Mouse (Mus musculus) lung, embryonic 15.5 days (tissue): ENCODE measurements around the gene Ezh1. TPM values are rescaled to one million over a fixed set of nuclear protein-coding genes. Genes with fewer than 3 reads are reported as not detected.
A peak's percentile ranks its signal among the peaks of the same experiment; 100 is the strongest.

ENCODE experiments used
- ATAC-seq: fragments of 200-750 bp; cut with Nextera tagmentation; 2 replicates; pipeline ENCODE4 v1.8.0; 2017; ENCODE audit warnings: moderate number of reproducible peaks, borderline replicate concordance; ENCODE audit not compliant: low FRiP score, low TSS enrichment; ENCODE audit errors: extremely low read depth
- H3K27ac ChIP-seq: fragments of 300-500 bp; sonication (generic); 2 replicates; pipeline ENCODE4 v1.5.1; 2015; ENCODE audit warnings: moderate library complexity, mild to moderate bottlenecking, inconsistent platforms
- H3K27me3 ChIP-seq: fragments of 300-500 bp; sonication (generic); 2 replicates; pipeline ENCODE4 v1.6.1; 2015; ENCODE audit warnings: inconsistent platforms
- H3K36me3 ChIP-seq: fragments of 300-500 bp; sonication (generic); 2 replicates; pipeline ENCODE4 v1.6.1; 2015; ENCODE audit warnings: inconsistent platforms
- H3K4me1 ChIP-seq: fragments of 300-500 bp; sonication (generic); 2 replicates; pipeline ENCODE4 v1.6.1; 2015; ENCODE audit warnings: inconsistent platforms
- H3K4me2 ChIP-seq: fragments of 300-500 bp; sonication (generic); 2 replicates; pipeline ENCODE4 v1.6.1; 2015; ENCODE audit warnings: inconsistent platforms, mild to moderate bottlenecking, moderate library complexity
- H3K4me3 ChIP-seq: fragments of 300-500 bp; sonication (generic); 2 replicates; pipeline ENCODE4 v1.5.1; 2015; ENCODE audit warnings: mild to moderate bottlenecking, inconsistent platforms
- H3K9ac ChIP-seq: fragments of 300-500 bp; sonication (generic); 2 replicates; pipeline ENCODE4 v1.6.1; 2015; ENCODE audit warnings: inconsistent platforms
- H3K9me3 ChIP-seq: fragments of 300-500 bp; sonication (generic); 2 replicates; pipeline ENCODE4 v1.6.1; 2016; ENCODE audit warnings: inconsistent platforms
- WGBS: fragments of 180-500 bp; shearing (Covaris S2); methylation state at CpG from one replicate; pipeline ENCODE4 v1.1.7; 2015; 5-methylcytosine and 5-hydroxymethylcytosine counted together
- polyA plus RNA-seq: library from polyadenylated mRNA; unstranded; fragments of >200 nt; fragmentation: Nextera tagmentation; extraction: Ambion mirVana; gene quantifications from 2 replicates; pipeline ENCODE4 v1.2.1, GENCODE M21; 2015

Gene Ezh1
- polyA plus RNA-seq, 1 experiment from 2014 or later = 19.2 TPM

GRCm38 (mm10) chr11:101195571-101195970 is 30.7 kb downstream of the Ezh1 start:
- Histone ChIP-seq H3K36me3 (peaks cover 45% of the 10 kb centered on the region), H3K9ac (no peak overlapping the region), H3K4me1 (peaks cover 16% of the 10 kb centered on the region), H3K27ac (no peak overlapping the region), H3K9me3 (no peaks in the 10 kb centered on the region), H3K27me3 (no peaks in the 10 kb centered on the region), H3K4me3 (no peak overlapping the region), H3K4me2 (no peak overlapping the region)
- ATAC-seq = no peak
- WGBS = 80% methylated on average over 8 of the region's 8 CpGs

GRCm38 (mm10) chr11:101195101-101195500 is 31.2 kb downstream of the Ezh1 start:
- H3K36me3 ChIP-seq = peaks cover 40% of the 10 kb centered on the region
- H3K9ac ChIP-seq = no peak overlapping the region
- no peaks in the 10 kb centered on the region for H3K27me3 ChIP-seq
- H3K27ac ChIP-seq = no peak overlapping the region
- no peak overlapping the region for H3K4me2 ChIP-seq
- no peaks in the 10 kb centered on the region for H3K9me3 ChIP-seq
- ATAC-seq = no peak
- peaks cover 21% of the 10 kb centered on the region for H3K4me1 ChIP-seq
- H3K4me3 ChIP-seq = no peak overlapping the region
- 82% methylated on average over 1 of the region's 1 CpGs for WGBS

GRCm38 (mm10) chr11:101194643-101195042 is 31.6 kb downstream of the Ezh1 start:
- Histone ChIP-seq H3K4me1 (peaks cover 25% of the 10 kb centered on the region), H3K4me3 (no peak overlapping the region), H3K9me3 (no peaks in the 10 kb centered on the region), H3K27ac (0 out of 2 replicates have a peak overlapping the region, but pooled peaks have one; percentile 9), H3K27me3 (no peaks in the 10 kb centered on the region), H3K4me2 (no peak overlapping the region), H3K36me3 (peaks cover 35% of the 10 kb centered on the region), H3K9ac (no peak overlapping the region)
- no peak for ATAC-seq
- WGBS = 69% methylated on average over 6 of the region's 6 CpGs

GRCm38 (mm10) chr11:101194137-101194536 is 32.1 kb downstream of the Ezh1 start:
- no peak for ATAC-seq
- WGBS = 64% methylated on average over 5 of the region's 5 CpGs
- Histone ChIP-seq H3K4me3 (no peak overlapping the region), H3K9ac (no peak overlapping the region), H3K4me2 (no peak overlapping the region), H3K27ac (0 out of 2 replicates have a peak overlapping the region, but pooled peaks have one; percentile 9), H3K27me3 (no peaks in the 10 kb centered on the region), H3K9me3 (no peaks in the 10 kb centered on the region), H3K36me3 (peaks cover 30% of the 10 kb centered on the region), H3K4me1 (peaks cover 30% of the 10 kb centered on the region)

- Histone ChIP-seq H3K27me3 (no peaks in the 10 kb centered on the region), H3K4me1 (peaks cover 38% of the 10 kb centered on the region), H3K9me3 (no peaks in the 10 kb centered on the region), H3K4me2 (no peak overlapping the region), H3K9ac (no peak overlapping the region), H3K27ac (no peak overlapping the region), H3K4me3 (no peak overlapping the region), H3K36me3 (peaks cover 23% of the 10 kb centered on the region)
- WGBS = 85% methylated on average over 7 of the region's 7 CpGs
- no peak for ATAC-seq
Measured at GRCm38 (mm10) chr11:101193076-101193475, 33.2 kb downstream of the Ezh1 start.

GRCm38 (mm10) chr11:101192646-101193045 is 33.6 kb downstream of the Ezh1 start:
- Histone ChIP-seq H3K27me3 (no peaks in the 10 kb centered on the region), H3K9ac (no peak overlapping the region), H3K9me3 (no peaks in the 10 kb centered on the region), H3K27ac (no peak overlapping the region), H3K36me3 (peaks cover 20% of the 10 kb centered on the region), H3K4me1 (peaks cover 38% of the 10 kb centered on the region), H3K4me3 (no peak overlapping the region), H3K4me2 (no peak overlapping the region)
- 87% methylated on average over 6 of the region's 6 CpGs for WGBS
- ATAC-seq = no peak

- no peak for ATAC-seq
- H3K9ac ChIP-seq = no peak overlapping the region
- no peaks in the 10 kb centered on the region for H3K9me3 ChIP-seq
- no peaks in the 10 kb centered on the region for H3K27me3 ChIP-seq
- 71% methylated on average over 4 of the region's 4 CpGs for WGBS
- H3K4me2 ChIP-seq = no peak overlapping the region
- peaks cover 38% of the 10 kb centered on the region for H3K4me1 ChIP-seq
- no peak overlapping the region for H3K4me3 ChIP-seq
- H3K36me3 ChIP-seq = peaks cover 15% of the 10 kb centered on the region; the same call in 1 of the 2 replicates
- H3K27ac ChIP-seq = peak overlapping the region; percentile 97; the same call in 1 of the 2 replicates
Measured at GRCm38 (mm10) chr11:101191919-101192470, 34.3 kb downstream of the Ezh1 start.

GRCm38 (mm10) chr11:101190913-101191907 is 35.1 kb downstream of the Ezh1 start:
- H3K27me3 ChIP-seq = no peaks in the 10 kb centered on the region
- ATAC-seq = no peak
- peaks cover 38% of the 10 kb centered on the region for H3K4me1 ChIP-seq
- no peak overlapping the region for H3K4me2 ChIP-seq
- H3K4me3 ChIP-seq = no peak overlapping the region
- 0 out of 2 replicates have a peak, but pooled peaks cover 9% of the 10 kb centered on the region for H3K36me3 ChIP-seq
- H3K27ac ChIP-seq = peak overlapping the region; percentile 97
- no peaks in the 10 kb centered on the region for H3K9me3 ChIP-seq
- no peak overlapping the region for H3K9ac ChIP-seq
- WGBS = 46% methylated on average over 17 of the region's 17 CpGs

- peak overlapping the region; percentile 21; the same call in 1 of the 2 replicates for H3K9ac ChIP-seq
- no peaks in the 10 kb centered on the region for H3K27me3 ChIP-seq
- no peaks in the 10 kb centered on the region for H3K9me3 ChIP-seq
- H3K4me1 ChIP-seq = peaks cover 38% of the 10 kb centered on the region
- H3K36me3 ChIP-seq = 0 out of 2 replicates have a peak, but pooled peaks cover 9% of the 10 kb centered on the region
- no peak overlapping the region for H3K4me2 ChIP-seq
- WGBS = 32% methylated on average over 8 of the region's 8 CpGs
- peak overlapping the region; percentile 97 for H3K27ac ChIP-seq
- ATAC-seq = peak; percentile 13; the same call in 1 of the 2 replicates
- H3K4me3 ChIP-seq = no peak overlapping the region
Measured at GRCm38 (mm10) chr11:101190181-101190912, 35.9 kb downstream of the Ezh1 start.

GRCm38 (mm10) chr11:101189495-101190180 is 36.6 kb downstream of the Ezh1 start:
- WGBS = 3% methylated on average over 6 of the region's 6 CpGs
- Histone ChIP-seq H3K36me3 (0 out of 2 replicates have a peak, but pooled peaks cover 8% of the 10 kb centered on the region), H3K27ac (peak overlapping the region; percentile 97), H3K4me1 (peaks cover 38% of the 10 kb centered on the region), H3K4me3 (no peak overlapping the region), H3K4me2 (no peak overlapping the region), H3K9ac (no peak overlapping the region), H3K9me3 (no peaks in the 10 kb centered on the region), H3K27me3 (no peaks in the 10 kb centered on the region)
- peak; percentile 89 for ATAC-seq
